Mouse (Mus musculus) ZHBTc4 (cell line): ENCODE data around the gene Ffar1.

ENCODE experiments used
- DNase-seq: peaks from one replicate; pipeline ENCODE4 v3.0.0-alpha.2; 2011; ENCODE audit warnings: low read depth, low spot score

Gene Ffar1

GRCm38 (mm10) chr7:30861464-30861863, at the start of gene Ffar1:
Ffar1 (minus strand) TSS chr7:30861564.
- DNase-seq: no peak

GRCm38 (mm10) chr7:30909773-30910172, 48.4 kb upstream of the Ffar1 start:
- no peak for DNase-seq

GRCm38 (mm10) chr7:30908992-30909431, 47.6 kb upstream of the Ffar1 start:
- DNase-seq: no peak

- DNase-seq: peak; percentile 83
Measured at GRCm38 (mm10) chr7:30908277-30908991, 47.1 kb upstream of the Ffar1 start.

- DNase-seq: no peak
Measured at GRCm38 (mm10) chr7:30904042-30904441, 42.7 kb upstream of the Ffar1 start.

GRCm38 (mm10) chr7:30895217-30895616, 33.9 kb upstream of the Ffar1 start:
- DNase-seq: no peak

GRCm38 (mm10) chr7:30892515-30892914, 31.2 kb upstream of the Ffar1 start:
- DNase-seq: no peak

- no peak for DNase-seq
Measured at GRCm38 (mm10) chr7:30891746-30892145, 30.4 kb upstream of the Ffar1 start.

GRCm38 (mm10) chr7:30890681-30891080, 29.3 kb upstream of the Ffar1 start:
- no peak for DNase-seq

- no peak for DNase-seq
Measured at GRCm38 (mm10) chr7:30888786-30889185, 27.4 kb upstream of the Ffar1 start.

- DNase-seq: no peak
Measured at GRCm38 (mm10) chr7:30887568-30888188, 26.3 kb upstream of the Ffar1 start.

GRCm38 (mm10) chr7:30886852-30887251, 25.5 kb upstream of the Ffar1 start:
- no peak for DNase-seq

- DNase-seq: no peak
Measured at GRCm38 (mm10) chr7:30884047-30884446, 22.7 kb upstream of the Ffar1 start.

- DNase-seq: no peak
Measured at GRCm38 (mm10) chr7:30881367-30881766, 20.0 kb upstream of the Ffar1 start.

- no peak for DNase-seq
Measured at GRCm38 (mm10) chr7:30880176-30880575, 18.8 kb upstream of the Ffar1 start, which contains the start of gene Cd22. Cd22 (minus strand) TSS chr7:30880342.

- DNase-seq: no peak
Measured at GRCm38 (mm10) chr7:30878950-30879349, 17.6 kb upstream of the Ffar1 start.

GRCm38 (mm10) chr7:30873083-30873482, 11.7 kb upstream of the Ffar1 start:
- peak; percentile 88 for DNase-seq

GRCm38 (mm10) chr7:30863386-30863785, 2.0 kb upstream of the Ffar1 start:
- DNase-seq: no peak

- DNase-seq: peak; percentile 91
Measured at GRCm38 (mm10) chr7:30859635-30860402, 1.5 kb downstream of the Ffar1 start.

- peak; percentile 88 for DNase-seq
Measured at GRCm38 (mm10) chr7:30859290-30859634, 2.1 kb downstream of the Ffar1 start.

GRCm38 (mm10) chr7:30857746-30858145, 3.6 kb downstream of the Ffar1 start:
- DNase-seq: no peak

GRCm38 (mm10) chr7:30856078-30856477, 5.3 kb downstream of the Ffar1 start, which contains the start of gene Ffar3:
Ffar3 (minus strand) TSS chr7:30856178.
- no peak for DNase-seq
